Comparison of ENCODE assay signal across 36 mouse cellular contexts in the genomic region with DNA sequence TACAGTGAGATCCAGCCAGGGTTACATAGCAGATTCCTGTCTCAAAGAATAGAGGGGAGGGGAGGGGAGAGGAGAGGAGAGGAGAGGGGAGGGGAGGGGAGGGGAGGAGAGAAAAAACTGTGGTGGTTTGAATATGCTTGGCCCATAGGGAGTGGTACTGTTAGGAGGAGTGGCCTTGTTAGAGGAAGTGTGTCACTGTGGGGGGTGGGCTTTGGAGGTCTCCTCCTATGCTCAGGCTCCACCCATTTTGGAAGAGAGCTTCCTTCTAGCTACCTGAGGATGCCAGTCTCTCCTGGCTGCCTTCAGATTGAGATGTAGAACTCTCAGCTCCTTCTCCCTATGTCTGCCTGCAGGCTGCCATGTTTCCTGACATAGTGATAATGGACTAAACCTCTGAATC. TPM values are rescaled to one million over a fixed set of nuclear protein-coding genes. Genes with fewer than 3 reads are reported as not detected.
"Had no signal": no experiment of that assay in that cellular context is flagged by ENCODE, and none has a peak within 500 bp of the region (broad histone marks: within the 10 kb centered on the region; RNA-seq: fewer than 3 reads in every experiment).

No protein-coding gene starts in this region.

- ATAC-seq: hindbrain, embryonic 16.5 days; hindbrain, postnatal 0 days; inflammation-experienced regulatory T-cells, adult 6 months; intestine, embryonic 16.5 days; intestine, postnatal 0 days had no signal

- H3K27me3 ChIP-seq: heart, embryonic 12.5 days; heart, embryonic 13.5 days; heart, embryonic 15.5 days; hindbrain, embryonic 12.5 days; hindbrain, embryonic 13.5 days; hindbrain, embryonic 15.5 days; kidney, embryonic 15.5 days had no signal

- H3K4me1 ChIP-seq: hindbrain, embryonic 12.5 days; hindbrain, embryonic 15.5 days had no signal

- H3K9me3 ChIP-seq: heart, embryonic 12.5 days; heart, embryonic 13.5 days; heart, embryonic 15.5 days; hindbrain, embryonic 10.5 days; hindbrain, embryonic 12.5 days; hindbrain, embryonic 13.5 days; hindbrain, embryonic 15.5 days; kidney, embryonic 15.5 days had no signal

- H3K36me3 ChIP-seq: heart, embryonic 12.5 days; heart, embryonic 13.5 days; heart, embryonic 15.5 days; hindbrain, embryonic 10.5 days; hindbrain, embryonic 12.5 days; hindbrain, embryonic 13.5 days; hindbrain, embryonic 15.5 days; kidney, embryonic 15.5 days had no signal

- DNase-seq: heart, postnatal 10 days; heart, postnatal 14 days; heart, postnatal 36 days; heart, postnatal 4 days; kidney, adult 11 months; kidney, adult 18-20 months; kidney, adult 2 months; kidney, adult 8-10 months; kidney, adult 9 months; kidney, postnatal 10 days; kidney, postnatal 14 days; kidney, postnatal 25 days; kidney, postnatal 36 days; kidney, postnatal 4 days; layer of hippocampus, adult 9-11 months; layer of hippocampus, postnatal 36 days had no signal

- H3K4me3 ChIP-seq: heart, embryonic 12.5 days; heart, embryonic 13.5 days; heart, embryonic 15.5 days; hindbrain, embryonic 10.5 days; hindbrain, embryonic 12.5 days; hindbrain, embryonic 13.5 days; hindbrain, embryonic 15.5 days; kidney, embryonic 15.5 days; layer of hippocampus, adult 2 months; left cerebral cortex, adult 2 months had no signal

- H3K27ac ChIP-seq: heart, embryonic 13.5 days; heart, embryonic 15.5 days; hindbrain, embryonic 10.5 days; hindbrain, embryonic 12.5 days; hindbrain, embryonic 13.5 days; hindbrain, embryonic 14.5 days; hindbrain, embryonic 15.5 days; hindbrain, postnatal 0 days; kidney, embryonic 15.5 days; kidney, postnatal 0 days; layer of hippocampus, adult 2 months; left cerebral cortex, adult 2 months had no signal

- H3K9ac ChIP-seq: heart, embryonic 12.5 days; heart, embryonic 13.5 days; heart, embryonic 15.5 days; hindbrain, embryonic 12.5 days; hindbrain, embryonic 13.5 days; hindbrain, embryonic 14.5 days; hindbrain, embryonic 15.5 days; kidney, embryonic 15.5 days had no signal

- H3K4me2 ChIP-seq: heart, embryonic 11.5 days; heart, embryonic 12.5 days; heart, embryonic 13.5 days; heart, embryonic 15.5 days; hindbrain, embryonic 12.5 days; hindbrain, embryonic 13.5 days; hindbrain, embryonic 14.5 days; hindbrain, embryonic 15.5 days; kidney, embryonic 15.5 days had no signal

RNA-seq across cellular contexts. Expression of gene Cldn15, which starts 18.5 kb away (rescaled TPM):
- total RNA-seq: hindbrain, postnatal 0 days; layer of hippocampus, postnatal 10 days; left cerebral cortex, adult 18-20 months had no signal
- polyA plus RNA-seq: inflammation-experienced regulatory T-cells, adult 6 months had no signal
